Mouse (Mus musculus) stomach, postnatal 0 days (tissue): Measurements from ENCODE around the gene Sec22b.

Experiments used
- CTCF ChIP-seq: IDR thresholded peaks from 2 replicates; pipeline ENCODE4 v1.5.1; 2016; ENCODE audit warnings: antibody characterized with exemption, low read depth, mild to moderate bottlenecking, moderate library complexity
- EP300 ChIP-seq: optimal IDR thresholded peaks from 2 replicates; pipeline ENCODE3; 2016; ENCODE audit warnings: antibody characterized with exemption

DNA sequence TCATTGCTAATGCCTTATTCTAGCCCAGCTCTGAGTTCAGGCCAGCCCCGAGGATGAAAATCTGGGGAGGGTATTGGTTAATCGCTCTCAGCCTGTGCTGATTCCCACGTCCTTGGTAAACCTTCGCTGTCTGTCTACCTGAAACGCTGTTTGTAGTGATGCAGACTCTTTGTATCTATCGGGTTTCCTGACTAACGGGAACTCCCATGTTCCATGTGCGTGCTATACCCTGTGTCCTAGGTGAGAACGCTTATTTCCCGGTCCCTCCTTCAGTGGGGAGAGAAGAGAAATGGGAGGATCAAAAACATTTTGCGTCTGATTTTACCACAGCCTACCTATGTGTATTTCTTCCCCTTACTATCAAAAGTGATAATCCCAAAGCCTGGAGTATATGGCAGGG lies 31.8 kb downstream of the Sec22b start:
- TF ChIP-seq EP300: no peak
- no peak for TF ChIP-seq CTCF
